Mouse (Mus musculus) megakaryocyte-erythroid progenitor cell, adult 5-6 weeks (primary cell): ENCODE data around the gene Slc35f2. TPM values are rescaled to one million over a fixed set of nuclear protein-coding genes. Genes with fewer than 3 reads are reported as not detected.
A peak's percentile ranks its signal among the peaks of the same experiment; 100 is the strongest.

ENCODE experiments used
- ATAC-seq: replicated peaks from 2 replicates; pipeline ENCODE4 v1.8.0; 2016; ENCODE audit warnings: mild to moderate bottlenecking, inconsistent platforms; ENCODE audit not compliant: severe bottlenecking, poor library complexity, low FRiP score, low TSS enrichment
- total RNA-seq, 2 experiments: library from RNA; stranded (forward) in 1 of 2; stranded (reverse) in 1 of 2; fragments of 200-1000, 215-1000 nt in 1 of 2; fragments of >200 nt in 1 of 2; fragmentation: Nextera tagmentation in 1 of 2; gene quantifications; 2 replicates each; pipeline ENCODE4 v1.2.3; 2014 to 2017

The Slc35f2 gene
- 3.2 and 3.3 TPM in 2 replicates for total RNA-seq (2014; fragmentation: Nextera tagmentation)
- 1.6 and 2.7 TPM in 2 replicates for total RNA-seq (2017)

DNA sequence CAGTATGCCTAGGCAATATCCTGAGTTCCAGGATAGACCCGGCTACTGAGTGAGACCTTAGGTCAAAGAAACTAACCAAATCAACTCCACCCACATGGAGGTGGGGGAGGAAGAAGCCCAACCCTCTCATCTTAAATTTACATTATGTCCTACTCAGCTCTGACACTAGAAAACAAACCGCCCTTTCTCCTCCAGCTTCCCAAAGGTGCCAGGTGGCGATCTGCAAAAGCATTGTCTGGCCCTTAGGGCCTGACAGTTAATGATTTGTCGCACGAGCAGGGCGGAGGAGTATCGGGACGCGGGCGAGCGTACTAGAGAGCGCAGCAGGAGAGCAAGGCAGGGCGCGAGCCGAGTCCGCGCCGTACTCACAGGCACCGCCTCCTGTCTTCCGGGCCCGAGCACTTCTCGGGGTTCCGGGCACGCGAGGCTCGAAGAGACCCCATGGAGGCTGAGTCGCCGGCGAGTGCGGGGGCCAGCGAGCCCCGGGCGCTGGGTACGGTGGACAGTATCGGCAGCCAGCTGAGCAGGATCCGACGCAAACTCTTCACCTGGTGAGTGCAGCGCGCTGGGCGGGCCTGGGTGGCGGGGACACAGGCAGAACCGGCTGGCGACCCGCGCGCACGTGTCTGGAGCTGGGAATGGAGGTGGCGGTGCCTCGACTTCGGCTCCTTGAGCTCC lies at the start of gene Slc35f2:
Gene Slc35f2 (plus strand): TSS at position 195 of the 678 bp plus-strand sequence.
- ATAC-seq: peak; percentile 71

DNA sequence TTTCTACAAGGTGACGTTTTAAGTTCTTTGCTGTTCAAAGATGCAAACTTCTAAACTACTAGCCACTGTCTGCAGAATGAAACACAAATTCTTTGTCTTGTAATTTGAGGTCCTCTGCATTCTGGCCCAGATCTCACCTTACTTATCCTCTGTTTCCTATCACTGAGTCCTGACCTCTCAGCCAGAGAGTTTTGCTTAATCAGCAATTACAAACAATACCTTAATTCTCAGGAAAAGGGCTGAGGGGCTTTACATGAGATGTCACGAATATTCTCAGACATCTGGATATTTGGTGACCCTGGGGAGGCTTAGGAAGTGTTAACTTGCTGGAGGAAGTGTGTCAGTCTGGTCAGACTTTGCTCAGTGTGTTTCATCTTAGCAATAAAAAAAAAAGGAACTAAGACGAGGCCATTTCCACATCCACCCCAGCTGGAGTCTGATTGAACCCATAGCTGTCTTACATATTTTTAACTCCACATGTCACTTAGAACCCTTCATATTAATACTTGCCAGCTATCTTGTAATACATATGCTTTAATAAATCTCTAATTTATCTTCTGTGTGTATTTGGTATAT lies 30.4 kb upstream of the Slc35f2 start:
- ATAC-seq: no peak

DNA sequence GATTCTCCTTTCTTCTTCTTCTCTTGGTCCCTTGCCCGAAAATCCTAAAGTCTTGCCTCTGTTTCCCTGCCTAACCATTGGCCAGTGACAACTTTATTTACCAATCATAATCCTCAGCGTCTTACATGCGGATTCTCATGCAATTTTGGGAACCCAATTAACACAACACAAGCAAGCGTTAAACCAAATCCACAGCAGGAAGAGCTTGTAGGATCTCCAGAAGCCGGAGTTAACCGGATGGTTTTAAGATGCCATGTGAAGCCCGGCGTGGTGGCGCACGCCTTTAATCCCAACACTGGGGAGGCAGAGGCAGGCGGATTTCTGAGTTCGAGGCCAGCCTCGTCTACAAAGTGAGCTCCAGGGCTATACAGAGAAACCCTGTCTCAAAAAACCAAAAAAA lies 20.9 kb upstream of the Slc35f2 start:
- ATAC-seq: no peak

DNA sequence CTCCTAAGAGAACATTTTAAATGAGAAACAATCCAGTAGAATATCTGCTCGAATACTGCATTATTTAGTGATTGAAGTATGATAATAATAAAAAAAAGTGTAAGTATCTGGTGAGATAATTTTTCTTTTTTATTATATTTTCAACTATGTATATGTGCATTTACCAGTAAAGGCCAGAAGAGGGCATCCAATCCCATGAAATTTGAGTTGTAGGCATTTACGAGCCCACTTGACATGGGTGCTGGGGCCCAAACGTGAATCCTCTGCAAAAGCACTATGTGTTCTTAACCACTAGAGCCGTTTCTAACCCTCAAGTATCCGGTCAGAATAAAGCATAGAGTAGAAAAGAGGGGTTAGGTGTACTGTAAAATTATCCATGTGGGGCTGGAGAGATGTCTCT lies 20.4 kb upstream of the Slc35f2 start:
- 0 out of 2 replicates have a peak, but pooled peaks have one; percentile 41 for ATAC-seq

DNA sequence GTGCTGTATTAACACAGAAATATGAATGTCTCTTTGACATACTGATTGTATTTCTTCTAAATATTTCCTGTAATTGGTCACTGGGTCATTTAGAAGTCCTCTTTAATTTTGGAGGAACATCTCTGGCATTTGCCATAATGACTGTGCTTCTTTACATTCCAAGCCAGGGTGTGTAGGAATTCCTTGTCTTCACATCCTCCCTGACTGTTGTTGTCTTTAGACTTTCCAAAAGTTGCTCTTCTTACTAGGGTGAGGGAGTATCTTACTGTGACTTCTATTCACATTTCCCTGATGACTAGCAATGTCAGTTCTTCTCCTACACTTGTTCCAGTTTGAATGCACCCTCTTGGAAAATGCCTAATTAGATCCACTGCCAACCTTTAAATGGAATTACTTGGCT lies 16.5 kb upstream of the Slc35f2 start:
- ATAC-seq: no peak

DNA sequence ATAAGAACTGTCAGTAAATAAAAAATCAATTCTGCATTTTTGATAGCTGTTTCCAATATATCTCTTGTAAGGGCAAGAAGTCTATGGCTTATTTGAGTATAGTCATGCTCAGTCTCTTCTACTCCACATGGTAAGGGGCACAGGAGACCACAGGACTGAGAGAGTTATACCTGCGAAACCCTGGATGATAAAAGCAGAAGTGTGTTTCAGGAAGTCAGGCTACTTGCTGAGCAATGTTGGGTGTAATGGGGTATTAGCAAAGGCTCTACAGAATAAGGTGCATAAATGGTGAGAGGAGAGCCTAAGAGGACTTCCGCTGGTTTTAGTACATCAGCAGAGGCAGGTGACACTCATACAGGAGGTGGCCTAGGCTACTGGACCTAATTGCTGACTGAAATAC lies 13.2 kb upstream of the Slc35f2 start:
- no peak for ATAC-seq

DNA sequence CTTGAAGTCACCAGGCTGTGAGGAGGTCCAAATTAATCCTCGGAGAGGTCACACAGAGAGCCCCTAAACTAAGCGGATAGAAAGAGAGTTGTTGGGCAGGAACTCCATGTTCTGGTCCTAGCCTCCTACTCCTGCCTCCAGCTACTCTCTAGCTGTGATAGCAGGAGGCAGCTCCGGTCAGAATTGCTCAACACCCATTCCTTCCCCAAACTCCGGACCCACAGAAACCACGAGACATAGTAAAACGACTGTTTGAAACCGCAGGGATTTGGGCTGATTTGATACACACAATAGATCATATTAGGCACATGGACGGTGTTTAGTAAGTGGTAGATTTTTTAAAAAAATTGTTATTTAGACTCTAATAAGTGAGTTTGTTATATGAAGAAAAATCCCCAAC lies 6.6 kb upstream of the Slc35f2 start:
- no peak for ATAC-seq

DNA sequence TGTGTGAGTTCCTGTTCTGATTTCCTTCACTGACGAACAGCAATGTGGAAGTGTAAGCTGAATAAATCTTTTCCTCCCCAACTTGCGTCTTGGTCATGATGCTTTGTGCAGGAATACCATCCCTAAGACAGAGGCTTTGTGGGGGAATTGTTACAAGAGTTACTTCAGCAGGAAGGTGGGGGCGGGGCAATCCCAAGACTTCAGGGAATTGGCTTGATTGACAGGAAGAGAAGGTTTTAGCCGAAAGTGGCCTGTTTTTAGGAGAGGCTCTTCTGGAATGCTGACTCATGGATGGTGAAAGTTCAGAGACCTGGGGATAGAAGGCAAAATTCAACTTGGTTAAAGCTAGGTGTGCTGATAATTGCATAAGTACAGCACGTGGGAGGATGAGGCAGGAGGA lies 2.9 kb upstream of the Slc35f2 start:
- no peak for ATAC-seq

DNA sequence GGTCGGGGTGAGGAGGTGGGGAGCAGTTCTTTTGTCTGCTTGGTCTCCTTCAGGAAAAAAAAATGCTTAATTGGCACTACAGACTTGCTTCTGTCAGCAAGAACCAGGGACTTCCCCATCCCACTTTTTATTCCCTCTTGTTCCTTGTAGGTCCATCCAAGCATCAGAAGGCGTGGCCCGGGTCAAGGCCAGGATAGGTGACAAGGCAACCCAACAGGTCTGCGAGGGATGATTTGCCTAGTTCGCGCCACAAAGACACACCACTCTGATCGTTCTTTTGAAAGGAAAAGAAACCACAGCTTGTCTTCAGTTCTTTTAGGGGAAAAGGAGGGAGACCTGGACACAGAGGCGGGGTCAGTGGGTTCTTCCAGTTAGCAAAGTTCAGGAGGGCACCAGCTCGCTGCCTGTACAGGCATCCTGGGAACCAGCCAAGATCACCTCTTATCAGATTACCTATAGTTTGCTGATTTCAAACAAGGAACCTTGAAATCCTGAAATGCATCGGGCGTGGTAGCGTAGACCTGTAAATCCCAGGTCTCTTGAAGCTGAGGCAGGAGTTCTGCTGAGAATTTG lies 481 bp upstream of the Slc35f2 start:
- ATAC-seq: no peak

DNA sequence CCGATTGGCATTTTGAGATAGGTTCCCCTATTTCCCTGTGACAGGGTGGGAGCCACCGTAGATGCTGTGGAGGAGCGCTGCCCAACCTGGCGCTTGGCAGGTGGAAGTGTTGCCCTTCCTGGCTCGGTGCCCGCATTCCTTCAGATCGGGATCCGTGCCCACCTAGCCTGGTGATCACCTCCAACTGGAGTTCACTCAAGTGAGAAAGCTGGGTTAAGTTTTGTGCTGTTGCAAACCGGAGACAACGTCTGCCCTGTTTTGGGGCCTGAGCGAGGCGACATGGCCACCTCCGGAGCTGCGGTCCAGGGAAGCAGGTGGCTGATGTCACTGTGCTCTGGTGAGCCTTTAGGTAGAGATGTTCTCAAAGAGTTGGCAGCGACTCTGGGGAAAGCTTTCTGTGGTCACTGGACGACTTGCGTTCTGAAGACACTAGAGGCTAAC lies 803 bp downstream of the Slc35f2 start:
- ATAC-seq: no peak

DNA sequence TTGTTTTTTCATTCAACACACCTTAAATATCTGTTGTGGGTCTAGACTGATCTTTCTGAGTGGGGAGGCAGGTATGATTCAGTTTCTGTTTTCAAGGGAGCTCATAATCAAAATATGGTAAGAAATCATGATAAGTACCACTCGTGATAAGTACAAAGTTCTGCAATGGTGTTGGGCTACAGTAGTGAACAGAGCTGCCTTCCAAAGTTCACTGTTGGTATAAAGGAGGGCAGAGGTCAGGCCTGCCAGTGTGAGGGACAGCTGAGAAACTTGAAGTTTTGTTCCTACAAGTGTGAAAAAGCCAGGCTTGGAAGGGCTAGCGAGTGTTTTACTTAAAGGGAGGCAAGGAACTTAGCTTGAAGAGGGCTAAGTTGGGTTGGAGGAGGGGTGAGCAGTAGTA lies 4.2 kb downstream of the Slc35f2 start:
- no peak for ATAC-seq

DNA sequence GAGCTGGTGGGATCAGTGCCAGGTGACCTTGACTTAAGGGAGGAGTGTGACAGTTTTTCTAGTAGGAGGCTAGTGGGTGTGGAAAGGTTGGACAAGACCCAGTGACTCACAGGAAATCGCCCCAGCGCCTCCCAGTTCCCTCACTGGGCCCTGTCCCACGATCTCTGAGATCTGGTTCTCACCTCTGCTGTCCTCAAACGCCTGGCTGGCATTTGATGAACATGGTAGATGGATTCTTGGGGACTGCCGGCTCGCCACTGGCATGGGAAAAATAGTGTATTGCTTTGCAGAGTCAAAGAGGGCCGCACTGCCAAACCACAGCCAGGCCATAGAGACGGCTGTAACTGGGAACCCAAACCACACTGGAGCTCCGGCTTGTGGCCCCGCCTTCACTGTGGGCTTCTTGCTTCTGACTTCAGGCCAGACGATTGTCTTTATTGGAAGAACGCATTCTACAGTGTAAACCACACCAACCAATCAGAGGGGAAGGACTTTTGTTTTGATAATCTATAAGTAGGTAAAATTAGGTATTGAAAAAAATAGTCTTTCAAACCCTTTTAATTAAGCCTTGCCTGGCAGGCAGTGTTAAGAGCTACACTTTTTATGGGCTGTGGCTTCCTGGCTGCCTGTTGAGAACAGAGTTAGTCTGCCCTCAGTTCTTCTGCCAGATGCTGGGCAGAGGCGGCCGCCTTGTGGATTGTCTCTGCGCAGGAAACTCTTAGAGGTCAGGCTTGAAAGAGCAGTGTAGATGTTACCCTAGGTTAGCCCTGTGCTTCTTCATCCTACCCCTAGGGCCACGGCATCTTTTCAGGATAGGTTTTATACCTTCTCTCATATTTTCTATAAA lies 15.4 kb downstream of the Slc35f2 start:
- ATAC-seq: peak; percentile 85

DNA sequence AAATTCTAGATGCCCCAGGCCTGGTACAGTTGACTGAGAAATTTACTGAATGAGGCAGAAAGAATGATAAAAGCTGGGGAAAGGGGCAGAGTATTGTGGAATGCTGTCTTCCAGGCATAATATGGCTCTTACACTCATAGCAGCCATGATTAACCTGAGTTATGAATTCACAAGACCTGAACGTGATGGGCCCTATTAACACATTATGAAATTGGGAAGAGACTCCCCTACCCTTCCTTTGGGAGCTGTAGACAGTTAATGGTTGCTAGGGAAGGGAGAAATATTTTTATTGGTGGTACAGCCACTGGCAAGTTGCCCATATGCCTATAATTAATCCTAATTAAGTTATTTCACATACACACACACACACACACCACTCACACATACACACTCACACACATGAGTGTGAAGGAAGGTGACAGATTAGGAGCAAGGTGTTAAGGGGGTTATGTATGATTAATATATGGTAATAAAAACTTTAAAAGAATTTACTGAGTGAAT lies 22.5 kb downstream of the Slc35f2 start:
- no peak for ATAC-seq

DNA sequence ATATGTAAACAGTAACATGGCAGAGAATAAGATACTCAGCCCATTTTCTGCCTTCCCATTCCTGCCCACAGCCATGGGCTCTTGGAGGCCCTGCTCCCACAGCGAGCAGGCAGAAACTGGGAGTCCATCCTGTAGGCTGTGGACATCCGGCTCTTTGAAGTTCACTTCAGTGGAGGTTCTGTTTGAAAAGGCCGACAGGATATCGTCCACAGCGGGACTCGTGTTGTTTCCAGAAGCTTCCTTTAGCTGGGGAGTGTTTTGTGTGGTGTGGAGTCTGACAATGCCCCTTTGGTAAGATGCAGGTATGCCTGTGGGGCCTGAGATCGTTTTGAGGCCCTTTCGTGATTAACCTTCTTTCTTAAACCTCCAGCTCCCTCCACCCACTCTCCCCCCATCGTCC lies 23.2 kb downstream of the Slc35f2 start:
- ATAC-seq: no peak

DNA sequence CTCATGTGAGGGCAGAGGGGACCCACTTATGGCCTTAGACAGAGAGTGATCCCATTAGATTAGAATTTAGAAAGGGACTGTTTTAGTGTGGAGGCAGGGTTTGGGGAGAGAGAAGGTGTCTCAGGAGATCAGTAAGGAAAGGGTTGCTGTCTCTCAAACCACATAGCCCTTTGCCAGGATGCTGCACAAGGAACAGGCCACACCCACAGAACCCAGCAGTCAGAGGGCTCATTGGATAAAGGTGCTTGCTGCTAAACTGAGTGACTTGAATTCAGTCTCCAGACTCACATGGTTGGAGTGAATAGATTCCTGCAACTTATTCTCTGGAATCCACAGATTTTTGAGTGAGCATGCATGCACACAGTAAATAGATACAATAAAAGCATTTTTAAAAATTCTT lies 24.0 kb downstream of the Slc35f2 start:
- ATAC-seq: no peak

DNA sequence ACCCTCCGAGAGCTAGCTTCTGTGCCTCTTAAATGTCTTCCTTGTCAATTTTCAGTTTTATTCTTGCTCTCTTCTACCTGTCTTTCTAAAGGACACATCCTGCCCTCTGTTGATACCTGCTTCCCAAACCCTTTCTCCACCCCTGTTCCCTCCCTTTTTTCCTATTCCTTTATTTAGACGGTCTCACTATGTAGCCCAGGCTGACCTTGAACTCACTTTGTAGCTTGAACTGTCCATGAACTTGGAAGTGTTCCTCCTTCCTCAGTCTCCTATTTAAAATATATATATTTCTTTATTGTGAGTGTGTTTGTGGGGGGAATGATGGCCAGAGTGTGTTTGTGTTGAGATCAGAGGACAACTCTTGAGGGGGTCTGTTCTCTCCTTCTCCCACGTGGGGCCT lies 25.0 kb downstream of the Slc35f2 start:
- ATAC-seq: no peak

DNA sequence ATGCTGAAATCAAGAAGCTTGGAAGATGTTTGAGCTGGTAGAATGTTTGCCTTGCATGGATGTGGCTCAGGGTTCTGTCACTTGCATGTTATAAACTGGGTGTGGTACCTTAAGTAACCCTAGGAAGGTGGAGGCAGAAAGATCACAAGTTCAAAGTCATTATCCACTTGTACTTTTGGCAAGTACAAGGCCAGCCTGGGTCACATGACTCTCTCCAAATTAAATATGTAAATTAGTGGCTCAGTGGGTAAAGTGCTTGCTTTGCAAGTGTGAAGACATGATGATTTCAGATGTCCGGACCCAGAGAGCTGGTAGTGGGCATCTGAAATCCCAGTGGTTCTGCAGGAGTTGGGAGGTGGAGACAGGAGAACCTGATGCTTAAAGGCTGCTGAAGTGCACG lies 25.8 kb downstream of the Slc35f2 start:
- ATAC-seq: no peak

DNA sequence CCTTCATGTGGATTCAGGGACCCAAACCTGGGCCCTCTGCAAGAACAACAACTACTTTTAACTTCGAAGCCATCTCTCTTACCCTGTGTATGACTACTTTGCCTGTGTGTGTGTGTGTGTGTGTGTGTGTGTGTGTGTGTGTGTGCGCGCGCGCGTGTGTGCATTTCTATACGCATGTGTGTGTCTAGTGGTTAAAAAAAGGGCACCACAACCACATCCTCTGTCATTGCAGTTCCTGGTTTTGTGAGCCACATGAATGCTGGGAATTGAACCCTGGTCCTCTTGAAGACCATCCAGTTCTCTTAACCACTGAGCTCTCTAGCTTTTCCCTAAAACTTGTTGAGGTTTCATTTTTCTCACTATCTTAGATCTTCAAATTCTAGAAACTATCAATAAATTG lies 31.6 kb downstream of the Slc35f2 start:
- no peak for ATAC-seq

DNA sequence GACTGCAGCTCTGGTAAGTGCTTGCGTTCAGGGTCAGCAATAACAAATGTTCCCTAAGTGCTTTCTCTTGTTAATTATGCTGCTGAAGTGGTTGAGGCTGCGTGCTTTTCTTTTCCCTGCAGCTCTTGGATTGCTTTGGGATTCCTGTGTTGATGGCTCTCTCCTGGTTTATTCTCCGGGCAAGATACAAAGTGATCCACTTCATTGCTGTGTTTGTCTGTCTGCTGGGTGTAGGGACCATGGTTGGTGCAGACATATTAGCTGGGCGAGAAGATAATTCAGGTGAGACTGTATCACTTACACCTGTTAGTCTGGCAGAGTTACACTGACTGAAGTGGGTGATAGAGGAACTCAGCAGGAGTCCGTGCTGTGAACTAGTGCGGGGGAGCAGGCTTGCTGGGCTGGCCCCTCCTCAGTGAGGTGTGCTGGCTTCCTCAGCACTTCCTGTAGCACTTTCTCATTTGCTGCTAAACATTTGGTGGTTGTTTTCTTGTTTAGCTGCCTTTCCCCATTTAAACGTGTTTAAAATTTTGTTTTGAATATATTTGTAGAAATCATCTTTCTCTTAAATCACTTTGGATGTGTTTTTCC lies 35.3 kb downstream of the Slc35f2 start:
- no peak for ATAC-seq

DNA sequence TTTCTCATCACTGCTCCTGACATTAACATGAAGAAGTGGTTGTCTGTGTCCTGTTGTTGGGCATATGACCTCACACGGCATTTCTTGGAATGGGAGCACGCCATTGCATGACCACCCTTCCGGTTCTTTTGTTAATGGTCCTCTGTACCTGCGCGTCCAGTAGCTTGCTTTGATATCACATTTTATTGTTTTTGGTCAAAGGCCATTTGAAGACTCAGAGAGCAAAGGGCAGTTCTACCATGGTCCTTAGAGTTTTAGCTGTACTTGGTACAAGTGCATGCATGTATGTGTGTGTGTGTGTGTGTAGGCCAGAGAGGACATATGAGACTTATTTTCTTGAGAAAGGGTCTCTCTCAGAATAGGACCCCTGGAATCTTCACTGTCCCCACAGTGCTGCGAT lies 42.1 kb downstream of the Slc35f2 start:
- ATAC-seq: no peak
